Mouse (Mus musculus) heart, embryonic 10.5 days (tissue): ENCODE data around the gene Khdc1c. TPM values are rescaled to one million over a fixed set of nuclear protein-coding genes. Genes with fewer than 3 reads are reported as not detected.

Experiments
- DNase-seq: peaks from one replicate; pipeline ENCODE4 v3.0.0-alpha.2; 2017; ENCODE audit warnings: low spot score
- H3K27ac ChIP-seq: fragments of 300-500 bp; sonication (generic); 2 replicates; pipeline ENCODE4 v1.5.1; 2016; ENCODE audit warnings: mild to moderate bottlenecking
- H3K27me3 ChIP-seq: fragments of 300-500 bp; sonication (generic); 2 replicates; pipeline ENCODE4 v1.6.1; 2016; ENCODE audit warnings: mild to moderate bottlenecking; ENCODE audit not compliant: poor library complexity, insufficient read depth, severe bottlenecking
- H3K36me3 ChIP-seq: fragments of 300-500 bp; sonication (generic); 2 replicates; pipeline ENCODE4 v1.6.1; 2016; ENCODE audit warnings: mild to moderate bottlenecking, moderate library complexity
- H3K4me1 ChIP-seq: fragments of 300-500 bp; sonication (generic); 2 replicates; pipeline ENCODE4 v1.6.1; 2016; ENCODE audit warnings: mild to moderate bottlenecking
- H3K4me3 ChIP-seq: fragments of 300-500 bp; sonication (generic); 2 replicates; pipeline ENCODE4 v1.5.1; 2016; ENCODE audit warnings: mild to moderate bottlenecking, moderate library complexity
- H3K9me3 ChIP-seq: fragments of 300-500 bp; sonication (generic); 2 replicates; pipeline ENCODE4 v1.6.1; 2016; ENCODE audit warnings: mild to moderate bottlenecking, moderate library complexity
- WGBS: fragments of 180-500 bp; shearing (Covaris S2); methylation state at CpG from one replicate; pipeline ENCODE4 v1.1.7; 2016; 5-methylcytosine and 5-hydroxymethylcytosine counted together
- polyA plus RNA-seq: library from polyadenylated mRNA; unstranded; fragments of >200 nt; fragmentation: Nextera tagmentation; extraction: Ambion mirVana; gene quantifications from 2 replicates; pipeline ENCODE4 v1.2.1, GENCODE M21; 2016

The Khdc1c gene
- polyA plus RNA-seq, 1 experiment from 2014 or later = not detected

GRCm38 (mm10) chr1:21391138-21391671, 23.1 kb downstream of the Khdc1c start:
- H3K27ac ChIP-seq = no peak overlapping the region
- DNase-seq = no peak
- WGBS = 77% methylated on average over 6 of the region's 6 CpGs

GRCm38 (mm10) chr1:21402804-21403203, 34.7 kb downstream of the Khdc1c start:
- 49% methylated on average over 8 of the region's 8 CpGs for WGBS

More at GRCm38 (mm10) chr1:21391138-21391671, 23.1 kb downstream of the Khdc1c start:
- Histone ChIP-seq H3K9me3 (no peaks in the 10 kb centered on the region), H3K4me1 (no peaks in the 10 kb centered on the region), H3K4me3 (no peak overlapping the region), H3K27me3 (no peaks in the 10 kb centered on the region), H3K36me3 (no peaks in the 10 kb centered on the region)

GRCm38 (mm10) chr1:21407266-21407665, 39.1 kb downstream of the Khdc1c start:
- 74% methylated on average over 2 of the region's 2 CpGs for WGBS
- no peak overlapping the region for H3K27ac ChIP-seq
- DNase-seq = no peak

More at GRCm38 (mm10) chr1:21402804-21403203, 34.7 kb downstream of the Khdc1c start:
- DNase-seq = no peak
- H3K27me3 ChIP-seq = no peaks in the 10 kb centered on the region
- H3K27ac ChIP-seq = no peak overlapping the region
- peaks cover 11% of the 10 kb centered on the region; the same call in 1 of the 2 replicates for H3K36me3 ChIP-seq
- no peak overlapping the region for H3K4me3 ChIP-seq
- H3K4me1 ChIP-seq = no peaks in the 10 kb centered on the region
- H3K9me3 ChIP-seq = no peaks in the 10 kb centered on the region

GRCm38 (mm10) chr1:21411331-21412196, 43.4 kb downstream of the Khdc1c start:
- DNase-seq = no peak
- no peak overlapping the region for H3K4me3 ChIP-seq
- no peaks in the 10 kb centered on the region for H3K9me3 ChIP-seq
- 0 out of 2 replicates have a peak overlapping the region, but pooled peaks have one; percentile 53 for H3K27ac ChIP-seq
- 60% methylated on average over 18 of the region's 18 CpGs for WGBS
- no peaks in the 10 kb centered on the region for H3K27me3 ChIP-seq
- H3K36me3 ChIP-seq = no peaks in the 10 kb centered on the region
- H3K4me1 ChIP-seq = peaks cover 10% of the 10 kb centered on the region; the same call in 1 of the 2 replicates

More at GRCm38 (mm10) chr1:21407266-21407665, 39.1 kb downstream of the Khdc1c start:
- Histone ChIP-seq H3K27me3 (no peaks in the 10 kb centered on the region), H3K4me1 (peaks cover 4% of the 10 kb centered on the region; the same call in 1 of the 2 replicates), H3K9me3 (no peaks in the 10 kb centered on the region), H3K36me3 (peaks cover 5% of the 10 kb centered on the region; the same call in 1 of the 2 replicates), H3K4me3 (no peak overlapping the region)

- H3K36me3 ChIP-seq = no peaks in the 10 kb centered on the region
- H3K27me3 ChIP-seq = no peaks in the 10 kb centered on the region
- H3K4me3 ChIP-seq = no peak overlapping the region
- WGBS = 78% methylated on average over 2 of the region's 2 CpGs
- DNase-seq = no peak
- H3K9me3 ChIP-seq = no peaks in the 10 kb centered on the region
- H3K4me1 ChIP-seq = peaks cover 10% of the 10 kb centered on the region; the same call in 1 of the 2 replicates
- no peak overlapping the region for H3K27ac ChIP-seq
Measured at GRCm38 (mm10) chr1:21412197-21412555, 44.0 kb downstream of the Khdc1c start.

GRCm38 (mm10) chr1:21419370-21419769, 51.2 kb downstream of the Khdc1c start:
- no peak for DNase-seq
- Histone ChIP-seq H3K4me3 (no peak overlapping the region), H3K4me1 (peaks cover 6% of the 10 kb centered on the region; the same call in 1 of the 2 replicates), H3K27me3 (no peaks in the 10 kb centered on the region), H3K27ac (no peak overlapping the region), H3K9me3 (no peaks in the 10 kb centered on the region), H3K36me3 (no peaks in the 10 kb centered on the region)

Other genes starting within 250 kb of the Khdc1c start
- 8.7 and 12.9 TPM in 2 replicates for gene Tmem14a, start 149.8 kb upstream of the Khdc1c start, polyA plus RNA-seq
- gene Gsta3, start 127.7 kb upstream of the Khdc1c start, polyA plus RNA-seq = 0.51 TPM in 1 of 2 replicates, not detected in the other
- not detected in 2 replicates for gene Khdc1a, start 18.7 kb upstream of the Khdc1c start, polyA plus RNA-seq
- 0.08 TPM in 1 of 2 replicates, not detected in the other for gene Khdc1b, start 15.2 kb downstream of the Khdc1c start, polyA plus RNA-seq